Mouse (Mus musculus) cerebellum, adult (tissue): Measurements from ENCODE around the gene Yeats2.

ENCODE experiments used
- ATAC-seq: cut with Nextera tagmentation; 2 replicates; pipeline ENCODE4 v1.9.2; 2017; ENCODE audit warnings: mild to moderate bottlenecking, moderate library complexity, mixed read lengths; ENCODE audit not compliant: insufficient number of reproducible peaks, low FRiP score, low TSS enrichment

Gene Yeats2

GRCm38 (mm10) chr16:20272994-20273393 is 132.1 kb downstream of the Yeats2 start:
- no peak for ATAC-seq

DNA sequence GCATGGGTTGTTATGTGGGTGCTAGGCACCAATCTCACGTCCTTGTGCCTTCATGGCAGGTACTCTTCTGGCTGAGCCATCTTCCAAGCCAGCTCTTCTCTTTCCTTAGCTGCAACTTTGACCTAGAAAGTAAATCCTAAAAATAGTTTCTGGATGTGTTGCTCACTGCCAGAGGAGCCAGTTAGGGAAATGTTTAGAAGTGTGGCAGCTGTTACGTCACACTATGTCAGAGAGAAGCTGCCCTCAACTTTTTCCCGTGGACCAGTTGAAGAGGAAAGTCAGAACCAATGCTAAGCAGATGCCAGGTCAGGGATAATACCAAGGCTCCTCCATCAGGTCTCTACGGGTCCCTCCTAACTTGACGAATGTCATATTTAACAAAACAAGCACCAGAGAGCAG is 138.5 kb downstream of the Yeats2 start:
- no peak for ATAC-seq

DNA sequence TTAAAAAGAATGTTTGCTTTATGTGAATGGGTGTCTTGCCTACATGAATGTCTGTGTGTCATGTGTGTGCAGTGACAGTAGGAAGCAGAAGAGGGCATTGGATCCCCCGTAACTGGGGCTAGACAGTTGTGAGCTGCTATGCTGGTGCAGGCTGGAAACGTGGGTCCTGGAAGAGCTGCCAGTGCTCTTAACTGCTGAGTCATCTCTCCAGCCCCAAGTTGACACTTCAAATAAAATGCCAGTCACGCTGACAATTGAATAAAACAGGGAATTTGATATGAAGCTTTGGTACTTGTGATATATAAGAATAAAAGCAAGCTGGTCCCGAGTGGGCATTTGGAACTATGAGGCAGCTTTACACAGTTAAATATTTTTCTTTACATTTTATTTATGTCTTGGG is 139.4 kb downstream of the Yeats2 start:
- no peak for ATAC-seq
